Mouse (Mus musculus) lung, postnatal 0 days (tissue): ENCODE results near the gene Maats1.

ENCODE experiments used
- CTCF ChIP-seq: IDR thresholded peaks from 2 replicates; pipeline ENCODE4 v1.5.1; 2016; ENCODE audit warnings: antibody characterized with exemption, mild to moderate bottlenecking
- EP300 ChIP-seq: IDR thresholded peaks from 2 replicates; pipeline ENCODE4 v1.6.1; 2016; ENCODE audit warnings: antibody characterized with exemption, mild to moderate bottlenecking, control low read depth

- TF ChIP-seq CTCF: peak; percentile 37
- TF ChIP-seq EP300: peak; percentile 86
These were observed 37.3 kb downstream of the Maats1 start for GRCm38 (mm10) chr16:38304460-38305194.
